Mouse (Mus musculus) frontal cortex, postnatal 14 days (tissue): ENCODE results near the gene Gm30302.
"Not testable (repeated sequence)": the region's sequence is repeated elsewhere in the genome, so short reads cannot be mapped to it uniquely, and the experiment has no call there.

Experiments used
- DNase-seq, 2 experiments: peaks; one replicate each; pipeline ENCODE4 v3.0.0; 2022; ENCODE audit warnings: low spot score in 2 of 2

Gm30302 gene

GRCm38 (mm10) chr13:49798901-49799300 is at the start of gene Gm30302:
TSS of gene Gm30302 (minus strand) at chr13:49799001.
- DNase-seq, result no peak

GRCm38 (mm10) chr13:49846751-49847150 is 48.0 kb upstream of the Gm30302 start:
- DNase-seq, result no peak

DNA sequence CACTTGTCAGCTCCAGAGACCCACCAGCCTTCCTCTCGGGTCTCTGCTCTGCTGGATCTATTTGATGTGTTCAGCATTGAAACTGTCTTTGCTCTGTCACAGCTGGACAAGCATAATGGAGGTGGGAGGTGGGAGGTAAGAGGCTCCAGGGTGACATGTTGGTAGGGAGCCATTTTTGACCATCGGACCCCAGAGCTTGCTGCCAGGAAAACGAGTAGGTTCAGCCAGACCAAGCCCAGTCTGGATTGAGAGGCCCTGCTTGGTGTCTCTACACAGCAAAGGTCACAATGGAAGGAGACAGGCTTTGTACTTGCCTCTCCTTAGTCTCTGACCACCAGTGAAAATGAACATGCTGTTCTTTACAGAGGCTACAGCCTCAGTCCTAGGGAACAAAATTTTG is 47.3 kb upstream of the Gm30302 start:
- DNase-seq, result no peak

GRCm38 (mm10) chr13:49845663-49846062 is 46.9 kb upstream of the Gm30302 start:
- no peak for DNase-seq

DNA sequence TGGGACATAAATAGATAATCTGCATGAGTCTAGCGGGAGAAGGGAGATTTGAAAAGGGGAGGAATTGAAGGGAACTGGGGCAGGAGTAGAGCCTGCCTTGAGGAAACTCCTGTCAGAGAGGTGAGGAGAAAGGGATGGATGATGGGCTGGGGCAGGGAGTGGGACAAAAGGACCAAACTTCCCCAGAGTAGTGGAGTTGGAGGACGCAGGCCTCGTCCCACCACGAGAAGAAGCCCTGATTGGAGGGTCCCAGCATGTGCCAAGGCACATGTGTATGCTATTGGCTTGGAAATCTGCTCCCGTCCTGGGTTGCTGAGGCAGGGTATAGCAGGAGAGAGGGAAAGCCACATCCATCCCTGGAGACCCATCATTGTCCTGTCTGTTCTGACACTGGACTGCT is 45.3 kb upstream of the Gm30302 start:
- no peak for DNase-seq

DNA sequence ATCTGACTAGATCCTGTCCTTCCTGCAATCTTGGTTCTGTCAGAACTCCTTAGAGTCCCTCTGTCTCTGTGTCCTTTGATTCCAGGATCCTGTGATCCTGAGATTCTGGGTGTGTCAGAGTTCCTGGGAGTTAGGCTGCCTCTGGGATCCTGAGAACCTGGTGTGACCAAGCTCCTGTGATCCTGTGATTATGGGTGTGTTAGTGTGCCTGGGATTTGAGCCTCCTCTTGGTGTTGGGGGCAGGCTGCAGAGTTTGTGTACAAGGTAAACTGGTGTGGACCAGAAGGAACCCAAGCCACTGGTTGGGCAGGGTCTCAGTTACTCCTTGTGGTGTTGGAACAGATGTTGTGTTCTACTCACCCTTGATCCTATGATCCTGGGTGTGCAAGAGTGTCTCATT is 42.4 kb upstream of the Gm30302 start:
- DNase-seq, result no peak

DNA sequence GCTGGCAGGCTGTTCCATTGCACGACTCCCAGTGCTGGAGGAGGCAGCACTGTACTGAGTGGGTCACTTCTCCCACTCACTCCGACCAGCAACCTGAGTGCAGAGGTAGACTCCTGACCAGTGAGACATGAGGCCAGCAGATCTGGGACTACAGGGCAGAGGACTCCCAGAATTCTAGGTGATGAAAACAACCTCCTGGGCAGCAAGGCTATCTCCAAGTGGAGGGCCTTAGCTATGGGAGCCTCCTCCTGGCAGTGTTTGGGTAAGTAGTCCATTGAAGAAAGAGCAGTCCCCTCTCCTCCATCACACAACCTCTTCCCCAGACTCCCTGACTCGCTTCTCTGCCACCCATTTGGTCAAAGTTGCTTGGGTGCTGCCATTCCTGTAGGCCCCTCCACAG is 31.6 kb upstream of the Gm30302 start:
- DNase-seq, result no peak

- no peak for DNase-seq
These were observed 26.5 kb upstream of the Gm30302 start for GRCm38 (mm10) chr13:49825300-49825699.

DNA sequence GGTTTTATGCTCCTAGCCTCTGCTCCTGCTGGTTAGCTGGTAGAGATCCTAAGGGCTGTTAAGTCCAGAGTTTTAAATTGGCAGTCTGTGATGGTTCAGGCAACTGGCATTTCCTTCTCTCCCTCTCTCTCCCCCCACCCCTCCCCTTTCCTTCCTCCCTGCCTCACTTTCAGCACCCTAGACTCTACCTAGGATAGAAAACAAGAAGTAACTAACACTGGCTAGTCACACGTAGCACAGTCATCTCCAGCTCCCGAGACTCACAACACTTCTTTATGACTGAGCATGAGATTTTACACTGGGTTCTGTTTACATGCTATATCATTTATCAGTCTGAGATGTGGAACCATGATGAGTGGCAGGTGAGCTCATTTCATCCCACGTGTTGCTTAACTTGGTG is 16.2 kb upstream of the Gm30302 start:
- no peak for DNase-seq

- no peak for DNase-seq
These were observed 15.6 kb upstream of the Gm30302 start for GRCm38 (mm10) chr13:49814420-49814819.

DNA sequence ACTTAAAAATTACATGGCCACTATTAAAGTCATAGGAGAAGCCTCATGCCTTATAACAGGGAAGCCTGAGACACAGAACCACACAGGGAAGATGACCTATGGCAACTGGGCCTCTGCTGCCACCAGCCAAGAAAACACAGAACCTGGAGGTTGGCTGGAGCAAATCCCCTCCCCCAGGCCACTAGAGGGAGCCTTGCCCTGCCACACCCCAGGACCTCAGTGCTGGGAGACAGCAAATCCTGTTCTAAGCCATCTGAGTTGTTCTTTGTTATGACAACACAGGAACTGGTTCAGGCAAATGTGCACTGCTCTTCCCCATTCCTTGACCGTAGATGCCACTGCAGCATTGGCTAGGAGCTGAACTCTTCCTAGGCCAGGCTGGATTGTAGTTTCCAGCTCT is 8.3 kb upstream of the Gm30302 start:
- no peak for DNase-seq

DNA sequence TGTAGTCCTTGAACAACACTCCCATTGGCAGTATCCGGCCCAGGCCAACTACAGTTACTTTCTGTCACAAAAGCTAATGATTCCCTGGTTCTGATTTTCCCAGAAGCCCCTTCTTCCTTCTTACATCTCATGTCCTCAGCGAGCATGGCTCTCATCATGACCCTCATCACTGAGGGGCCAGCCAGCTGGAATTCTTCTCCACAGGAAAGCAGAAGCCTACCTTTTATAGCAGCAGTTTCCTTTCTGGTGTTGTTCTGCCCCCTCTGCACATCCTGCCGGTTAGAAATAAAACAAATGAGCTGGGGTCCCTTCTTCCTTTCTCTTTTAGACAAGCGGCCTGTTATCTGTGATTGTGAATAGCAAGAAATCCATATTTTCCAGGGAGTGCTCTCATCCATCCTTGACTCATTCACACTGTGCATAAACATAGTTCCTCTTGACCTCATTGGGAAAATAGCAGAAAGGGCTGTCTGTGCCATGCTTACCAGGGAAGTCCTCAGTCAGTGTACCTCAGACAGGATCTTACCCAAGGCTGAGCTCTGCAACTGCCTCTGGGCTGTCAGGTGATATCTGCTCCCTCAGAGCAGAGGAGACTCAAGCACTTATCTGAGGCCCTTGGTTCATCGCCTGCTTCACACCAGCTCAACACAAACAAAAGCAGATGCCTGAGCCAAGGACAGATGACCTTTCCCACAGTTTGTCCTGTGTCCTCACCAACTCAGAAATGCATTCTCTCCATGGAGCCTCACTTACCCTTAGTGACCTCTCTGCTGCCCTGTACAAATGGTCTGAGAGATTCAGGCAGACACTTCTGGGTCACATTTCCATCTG is 10.0 kb downstream of the Gm30302 start:
- no peak for DNase-seq

DNA sequence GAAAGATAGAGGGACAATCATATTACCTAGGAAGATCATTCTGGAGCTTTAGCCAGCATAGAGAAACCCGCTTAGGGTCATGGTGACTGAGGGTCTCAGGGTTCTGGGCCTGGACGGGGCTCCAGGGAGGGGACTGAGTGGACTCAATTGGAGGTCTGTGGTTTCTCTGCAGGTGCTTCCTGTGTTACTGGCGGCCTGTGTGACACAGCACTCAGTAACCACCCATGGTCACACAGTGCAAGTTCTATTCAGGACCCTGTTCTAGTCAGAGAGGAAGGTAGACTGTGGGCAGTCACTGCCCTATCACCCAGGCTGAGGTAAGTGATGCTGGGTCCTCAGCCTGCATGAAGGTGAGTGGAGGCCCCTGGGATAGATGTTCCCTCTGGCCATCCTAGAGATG is 14.9 kb downstream of the Gm30302 start:
- DNase-seq, result no peak

DNA sequence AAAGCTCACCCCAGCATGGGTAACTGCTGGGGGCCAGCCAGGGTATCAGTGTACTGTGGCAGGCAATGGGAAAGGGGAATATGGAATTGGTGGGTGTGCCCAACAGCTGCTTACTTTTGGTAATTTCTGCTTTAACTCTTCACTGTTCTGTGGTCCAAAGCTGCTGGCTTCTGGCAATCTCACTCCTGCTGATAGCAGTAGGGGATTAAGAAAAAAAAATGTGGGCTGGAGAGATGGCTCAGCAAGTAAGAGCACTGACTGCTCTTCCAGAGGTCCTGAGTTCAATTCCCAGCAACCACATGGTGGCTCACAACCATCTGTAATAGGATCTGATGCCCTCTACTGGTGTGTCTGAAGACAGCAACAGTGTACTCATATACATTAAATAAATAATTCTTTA is 27.3 kb downstream of the Gm30302 start:
- not testable (repeated sequence) for DNase-seq

DNA sequence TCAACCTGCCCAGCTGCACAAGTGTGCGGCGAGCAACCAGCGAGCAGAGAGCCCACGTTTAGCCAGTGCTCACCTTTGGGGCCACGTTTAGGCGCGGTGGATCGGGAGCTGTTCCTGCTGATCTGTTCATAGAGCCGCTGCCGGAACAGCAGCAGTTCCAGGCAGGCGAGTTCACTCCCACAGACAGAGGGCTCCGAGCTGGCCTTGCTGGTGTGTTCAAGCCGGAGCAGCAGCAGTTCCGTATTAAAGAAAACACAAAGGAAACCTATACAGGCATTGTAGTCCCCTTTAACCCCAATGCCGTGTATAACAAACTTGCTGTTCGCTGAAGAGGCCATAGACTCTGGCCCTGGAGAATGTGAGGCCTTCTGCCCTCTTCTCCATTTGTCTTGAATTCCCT is 29.7 kb downstream of the Gm30302 start:
- DNase-seq, result no peak

- no peak for DNase-seq
These were observed 30.8 kb downstream of the Gm30302 start for GRCm38 (mm10) chr13:49768048-49768447.

GRCm38 (mm10) chr13:49766269-49766668 is 32.5 kb downstream of the Gm30302 start:
- no peak for DNase-seq

DNA sequence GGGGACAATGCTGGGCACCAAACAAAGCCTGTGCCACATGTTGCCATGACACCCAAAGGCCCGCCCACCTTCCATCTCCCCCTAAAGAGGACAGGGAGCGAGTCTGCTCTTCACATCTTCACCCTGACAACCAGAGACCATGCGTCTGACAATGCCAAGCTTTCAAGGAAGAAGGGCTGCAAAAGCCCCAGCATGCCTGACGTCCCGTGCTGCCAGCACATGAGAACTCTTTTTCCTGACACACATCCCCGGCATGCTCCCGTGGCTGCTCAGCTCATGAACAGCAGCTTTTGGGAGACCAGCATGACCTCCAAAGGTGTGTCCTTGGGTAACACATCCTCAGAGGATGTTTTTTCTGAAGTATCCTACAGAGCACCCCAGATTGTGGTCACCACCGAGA is 33.5 kb downstream of the Gm30302 start:
- no peak for DNase-seq

- no peak for DNase-seq
These were observed 36.6 kb downstream of the Gm30302 start for GRCm38 (mm10) chr13:49762208-49762607.

GRCm38 (mm10) chr13:49760675-49761074 is 38.1 kb downstream of the Gm30302 start:
- no peak for DNase-seq

GRCm38 (mm10) chr13:49757966-49758365 is 40.8 kb downstream of the Gm30302 start:
- no peak for DNase-seq

DNA sequence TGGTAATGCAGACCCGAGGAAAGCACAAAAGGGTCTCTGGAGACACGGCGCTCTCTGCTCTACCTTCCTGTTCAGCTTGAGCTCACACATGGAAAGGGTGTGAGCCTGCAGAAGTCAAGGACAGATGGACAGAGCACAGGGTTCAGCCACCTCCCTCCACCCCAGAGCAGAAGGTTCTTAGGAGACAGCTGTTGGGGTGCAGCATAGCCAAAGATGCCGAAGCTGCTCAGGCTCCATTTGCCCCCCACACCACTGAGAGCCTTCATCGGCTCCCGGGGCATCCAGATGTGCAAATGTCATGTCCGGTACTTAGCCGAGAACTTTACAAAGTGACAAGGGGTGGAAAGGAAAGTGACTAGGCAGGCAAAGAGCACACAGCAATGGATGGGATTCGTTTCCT is 42.2 kb downstream of the Gm30302 start:
- no peak for DNase-seq

GRCm38 (mm10) chr13:49741285-49742040 is 57.3 kb downstream of the Gm30302 start:
- DNase-seq, result no peak
